Mouse (Mus musculus): ENCODE results near the gene Kcnj15.

- TF ChIP-seq CTCF (IDR thresholded peaks at IDR 0.05; ENCODE audit: borderline replicate concordance, insufficient read depth, low read depth, low read length) (no peak), POLR2A (IDR thresholded peaks at IDR 0.05; ENCODE audit: borderline replicate concordance, insufficient read depth, low read length) (no peak)
Observed at GRCm38 (mm10) chr16:95280338-95280737, 23.0 kb downstream of the Kcnj15 start.

All from cerebellum, adult 2 months (tissue).